Mouse (Mus musculus) layer of hippocampus, adult 2 months (tissue): ENCODE results near the gene Map4k3. TPM values are rescaled to one million over a fixed set of nuclear protein-coding genes. Genes with fewer than 3 reads are reported as not detected.
"Not testable (repeated sequence)": the region's sequence is repeated elsewhere in the genome, so short reads cannot be mapped to it uniquely, and the experiment has no call there.

Experiments
- DNase-seq, 2 experiments: peaks; one replicate each; pipeline ENCODE4 v3.0.0; 2022; ENCODE audit warnings: low spot score in 2 of 2
- H3K27ac ChIP-seq: fragments of 200-600 bp; 2 replicates; pipeline ENCODE4 v1.8.1; 2022
- H3K4me3 ChIP-seq: fragments of 200-600 bp; 2 replicates; pipeline ENCODE4 v1.8.1; 2022; ENCODE audit warnings: mild to moderate bottlenecking
- CTCF ChIP-seq: fragments of 200-600 bp; conservative IDR thresholded peaks from 2 replicates; pipeline ENCODE4 v1.8.1; 2022; ENCODE audit warnings: antibody characterized with exemption, mild to moderate bottlenecking, moderate library complexity
- total RNA-seq, 2 experiments: library from RNA; stranded (reverse); gene quantifications; 2 replicates each; pipeline ENCODE4 v1.2.3; 2021

The Map4k3 gene
- total RNA-seq, 2 experiments from 2014 or later: 92.9 to 94.1 TPM

DNA sequence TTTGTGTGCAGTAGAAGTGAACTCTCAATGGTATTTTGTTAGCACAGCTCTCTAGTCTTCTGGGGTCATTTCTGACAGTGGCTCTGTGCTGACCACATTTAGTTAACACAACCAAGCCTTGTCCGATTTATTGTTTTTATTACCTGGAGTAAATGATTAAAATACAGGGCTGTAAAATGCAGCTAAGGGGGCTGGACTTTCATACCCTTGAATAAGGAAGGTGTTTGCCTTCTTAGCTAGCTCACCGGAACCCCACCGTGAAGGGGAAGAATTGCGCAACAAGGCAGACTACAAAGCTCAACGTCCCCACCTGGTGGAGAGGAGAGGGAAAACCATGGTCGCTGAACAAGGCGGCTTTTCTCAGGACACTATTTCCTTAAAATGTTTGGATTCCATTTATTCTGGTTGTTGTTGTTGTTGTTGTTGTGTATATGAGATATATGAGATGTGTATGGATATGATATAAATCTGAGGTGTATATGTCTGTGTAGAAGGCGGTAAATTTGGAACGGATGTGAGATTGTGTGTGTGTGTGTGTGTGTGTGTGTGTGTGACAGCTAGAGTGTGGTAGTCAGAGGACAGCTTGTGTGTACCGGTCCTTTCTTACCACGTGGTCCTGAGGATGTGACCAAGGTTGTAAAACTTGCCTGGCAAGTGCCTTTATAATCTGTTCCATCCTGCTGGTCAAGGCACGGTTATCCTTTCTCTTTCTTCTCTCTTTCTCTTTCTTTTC, 167.4 kb downstream of the Map4k3 start:
- Histone ChIP-seq H3K27ac (peak overlapping the region; percentile 21; the same call in 1 of the 2 replicates), H3K4me3 (peak overlapping the region; percentile 37)
- peak; percentile 74 to 77 for DNase-seq
- peak; percentile 92 for TF ChIP-seq CTCF

DNA sequence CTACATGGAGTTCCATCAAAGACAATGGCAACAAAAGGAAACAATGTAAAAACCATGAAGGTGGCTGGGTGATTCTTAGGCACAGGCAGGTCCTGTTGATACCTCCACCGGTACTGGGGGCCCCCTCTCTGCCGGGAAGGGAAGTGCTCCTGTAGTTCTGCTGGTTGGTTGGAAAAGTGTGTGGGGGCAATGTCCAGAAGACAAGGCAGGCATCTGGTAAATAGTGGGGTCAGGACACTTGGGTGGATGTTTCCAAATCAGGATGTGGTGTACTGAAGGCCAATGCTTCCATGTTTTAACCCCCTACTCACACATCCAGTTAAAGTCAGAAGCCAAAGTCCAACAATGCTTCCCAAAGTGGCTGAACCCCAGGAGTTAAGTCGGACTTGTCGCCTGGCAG, 168.5 kb downstream of the Map4k3 start:
- TF ChIP-seq CTCF: no peak
- no peak overlapping the region for H3K27ac ChIP-seq
- no peak overlapping the region for H3K4me3 ChIP-seq
- no peak for DNase-seq

DNA sequence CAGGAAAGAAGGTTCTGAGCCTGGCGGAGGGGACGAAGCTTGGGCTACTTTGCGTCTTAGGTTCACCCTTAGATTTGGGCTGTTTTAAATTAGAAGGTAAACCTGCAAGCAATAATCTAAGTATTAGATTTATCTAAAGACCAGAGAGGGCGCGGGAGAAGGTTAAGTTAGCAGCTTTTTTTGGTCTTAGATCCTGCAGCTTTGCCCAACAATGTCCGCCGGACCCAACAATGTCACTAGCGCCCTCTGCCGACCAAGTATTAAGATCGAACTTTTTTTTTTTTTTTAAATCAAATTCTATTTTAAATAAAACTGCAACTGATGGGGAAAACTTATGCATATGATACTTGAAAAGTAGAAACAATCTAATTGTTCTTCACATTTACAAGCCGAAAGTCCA, 169.2 kb downstream of the Map4k3 start:
- peak; percentile 79 for TF ChIP-seq CTCF
- DNase-seq: peak in 1 of 2 experiments; percentile 40
- H3K27ac ChIP-seq: no peak overlapping the region
- H3K4me3 ChIP-seq: no peak overlapping the region

DNA sequence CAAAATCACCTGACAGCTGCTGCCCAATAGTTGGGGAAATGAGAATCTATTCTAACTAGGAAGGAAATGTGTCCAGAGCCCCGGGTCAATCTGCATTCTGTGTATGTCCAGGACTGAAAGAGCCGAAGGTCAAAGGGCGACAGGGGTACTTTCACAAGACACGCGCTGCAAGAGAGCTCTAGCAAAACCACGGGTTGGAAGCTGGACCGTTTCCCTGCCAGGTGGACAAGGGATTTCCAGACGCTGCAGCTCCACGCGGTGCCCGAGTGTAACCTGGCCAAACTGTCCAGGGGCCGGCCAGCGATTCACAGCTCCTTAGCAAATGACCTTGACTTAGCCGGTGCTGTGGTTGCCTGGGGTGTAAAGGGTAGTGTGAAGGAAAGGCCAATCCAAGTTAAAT, 169.7 kb downstream of the Map4k3 start:
- H3K4me3 ChIP-seq: no peak overlapping the region
- DNase-seq: no peak
- TF ChIP-seq CTCF: no peak
- H3K27ac ChIP-seq: no peak overlapping the region

DNA sequence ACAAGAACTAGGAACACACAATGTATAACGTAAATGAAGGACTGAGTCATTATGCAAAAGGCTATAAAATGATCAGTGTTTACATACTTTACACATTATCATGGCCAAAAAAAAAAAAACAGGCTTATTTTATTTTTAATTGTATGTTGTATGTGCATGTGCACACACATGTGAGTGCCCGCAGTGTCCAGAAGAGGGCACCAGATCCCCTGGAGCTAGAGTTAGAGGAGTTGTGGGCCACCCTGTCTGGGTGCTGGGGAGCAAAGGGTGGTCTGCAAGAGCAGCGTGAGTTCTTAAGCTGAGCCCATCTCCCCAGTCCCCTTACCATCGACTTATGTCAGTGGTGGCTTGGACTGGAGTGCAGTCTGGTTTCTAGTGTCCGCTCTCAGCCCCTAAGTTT, 170.8 kb downstream of the Map4k3 start:
- no peak overlapping the region for H3K4me3 ChIP-seq
- TF ChIP-seq CTCF: peak; percentile 46
- no peak for DNase-seq
- H3K27ac ChIP-seq: no peak overlapping the region

DNA sequence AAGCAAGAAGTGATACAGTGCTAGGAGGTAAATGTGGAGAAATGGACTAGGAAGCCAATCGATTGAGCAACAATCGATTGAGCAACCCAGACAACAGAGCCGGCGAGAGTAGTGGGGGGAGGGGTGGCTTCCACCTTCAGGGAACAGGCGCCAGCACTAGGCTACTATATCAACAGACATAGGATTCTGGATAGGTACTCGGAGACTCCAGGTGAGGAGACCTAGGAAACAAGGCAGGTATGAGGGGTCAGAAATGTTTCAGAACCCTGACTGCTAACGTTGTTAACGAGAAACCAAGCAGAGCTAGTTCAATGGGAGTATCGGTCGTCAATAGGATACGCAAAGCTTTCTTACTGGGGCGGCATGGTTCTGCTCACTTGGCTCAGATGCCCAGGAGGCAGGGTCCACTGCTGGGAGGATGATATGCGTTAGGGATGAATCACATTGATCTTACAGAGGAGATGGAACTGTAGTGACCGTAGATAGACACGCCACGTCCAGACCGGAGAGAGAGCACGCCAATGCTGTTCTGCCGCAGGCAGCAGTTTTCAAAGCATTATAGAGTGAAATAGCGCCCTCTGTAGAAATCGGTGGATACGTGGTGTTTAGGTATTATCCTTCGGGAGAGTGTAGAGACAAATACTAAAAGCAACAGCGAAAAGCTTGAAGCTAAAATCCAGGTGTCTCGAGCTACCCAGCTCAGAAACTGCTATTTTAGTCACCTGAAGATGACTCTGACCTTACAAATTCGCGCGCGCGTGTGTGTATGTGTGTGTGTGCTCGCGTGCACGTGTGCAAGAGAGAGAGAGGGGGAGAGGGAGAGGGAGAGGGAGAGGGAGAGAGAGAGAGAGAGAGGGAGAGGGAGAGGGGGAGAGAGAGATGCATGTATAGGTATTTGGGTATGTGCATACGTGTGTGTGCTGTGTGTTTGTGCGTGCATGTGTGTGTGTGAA, 174.7 kb downstream of the Map4k3 start:
- TF ChIP-seq CTCF: peak; percentile 87
- peak overlapping the region; percentile 91 for H3K27ac ChIP-seq
- peak overlapping the region; percentile 78 for H3K4me3 ChIP-seq
- peak; percentile 84 to 87 for DNase-seq

DNA sequence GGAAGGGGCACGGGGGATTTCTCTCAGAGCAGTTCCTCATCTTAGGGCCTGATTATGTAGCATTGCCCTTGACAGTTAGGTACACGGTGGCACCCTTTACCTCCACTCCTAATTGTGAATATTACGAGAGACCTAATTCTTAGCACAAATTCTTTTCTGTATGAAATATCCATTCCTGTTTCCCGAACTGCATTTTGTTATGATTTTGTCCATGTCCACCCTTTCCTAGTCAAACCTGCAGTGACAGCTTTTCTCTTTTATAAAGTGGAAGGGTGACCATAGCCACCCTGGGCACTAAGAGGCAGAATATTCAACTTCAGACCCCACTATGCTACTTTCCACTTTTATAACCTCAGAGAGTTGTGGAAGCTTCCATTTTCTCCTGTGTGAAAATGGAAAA, 175.6 kb downstream of the Map4k3 start:
- Histone ChIP-seq H3K4me3 (no peak overlapping the region), H3K27ac (no peak overlapping the region)
- TF ChIP-seq CTCF: no peak
- DNase-seq: no peak

DNA sequence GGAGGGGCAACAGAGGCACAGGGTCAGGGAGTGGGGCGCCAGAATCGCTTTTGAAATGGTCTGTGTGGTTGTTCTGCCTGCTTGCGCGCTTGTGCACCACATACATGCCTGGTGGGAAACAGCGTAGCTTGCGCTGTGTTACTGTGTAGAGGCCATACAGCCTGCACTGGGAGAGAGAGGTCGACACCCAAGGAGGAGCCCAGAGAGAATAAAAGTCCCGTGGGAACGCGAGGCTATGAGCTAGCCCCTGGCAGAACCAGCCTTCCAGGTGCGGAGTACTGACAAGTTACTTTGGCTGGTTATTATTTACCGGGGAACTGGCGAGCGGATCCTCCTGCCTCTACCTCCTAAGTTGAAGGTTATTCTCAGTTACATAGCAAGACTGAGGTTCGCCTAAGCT, 177.3 kb downstream of the Map4k3 start:
- Histone ChIP-seq H3K27ac (no peak overlapping the region), H3K4me3 (no peak overlapping the region)
- no peak for TF ChIP-seq CTCF
- no peak for DNase-seq

DNA sequence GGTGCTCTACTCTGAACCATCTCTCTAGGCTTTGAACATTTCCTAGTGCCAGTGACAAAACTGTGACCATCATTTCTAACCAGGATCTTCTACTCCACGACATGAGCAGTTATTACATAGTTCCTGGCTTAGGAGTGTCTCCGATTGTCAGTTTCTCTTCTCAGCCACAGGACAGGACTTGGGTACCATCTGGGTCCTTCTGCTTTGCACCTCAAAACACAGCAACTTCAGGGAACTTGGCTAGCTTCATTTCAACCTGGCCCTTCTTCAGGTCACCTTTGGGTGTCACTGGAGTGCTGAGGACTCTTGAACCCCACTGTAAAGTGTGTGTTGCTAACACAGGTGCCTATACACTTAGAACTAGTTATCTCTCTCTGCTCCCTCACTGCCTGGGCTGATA, 181.4 kb downstream of the Map4k3 start:
- no peak for DNase-seq
- H3K27ac ChIP-seq: no peak overlapping the region
- no peak for TF ChIP-seq CTCF

DNA sequence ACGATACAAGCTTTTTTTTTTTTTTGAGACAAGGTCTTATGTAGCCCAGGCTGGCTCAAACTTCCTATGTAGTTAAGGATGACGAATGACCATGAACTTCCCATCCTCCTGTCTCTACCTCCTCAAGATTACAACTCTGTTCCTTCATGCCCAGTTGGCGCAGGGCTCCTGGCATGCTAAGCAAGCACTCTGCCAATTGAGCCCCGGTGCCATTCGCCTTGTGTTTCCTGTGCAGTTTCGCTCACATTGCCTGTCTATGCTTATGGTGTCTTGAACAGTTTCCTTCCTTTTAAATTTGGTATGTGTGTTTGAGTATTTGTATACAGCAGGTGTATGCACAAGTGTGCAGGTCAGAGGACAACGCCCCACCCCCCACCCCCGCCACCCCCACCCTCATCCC, 182.1 kb downstream of the Map4k3 start:
- DNase-seq: no peak
- Histone ChIP-seq H3K27ac (no peak overlapping the region), H3K4me3 (no peak overlapping the region)
- TF ChIP-seq CTCF: no peak

More for the DNA sequence above, 181.4 kb downstream of the Map4k3 start:
- no peak overlapping the region for H3K4me3 ChIP-seq

DNA sequence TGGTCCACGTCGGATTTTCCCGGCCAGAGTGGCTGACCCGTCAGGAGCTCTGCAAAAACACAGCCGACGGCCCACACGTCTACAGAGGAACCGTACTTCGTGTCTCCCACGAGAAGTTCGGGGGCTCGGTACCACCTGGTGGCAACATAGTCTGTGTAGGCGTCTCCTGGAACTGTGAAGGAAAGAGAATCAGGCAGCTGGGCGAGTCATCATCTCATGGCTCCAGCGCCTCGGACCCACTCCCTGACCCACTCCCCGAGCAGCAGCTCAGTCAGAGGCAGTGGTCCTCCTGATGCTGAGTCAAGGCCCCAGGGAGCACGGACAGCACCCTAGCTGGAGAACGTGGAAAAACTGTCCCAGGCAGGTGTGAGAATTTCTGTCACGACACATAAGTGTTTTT, 184.6 kb downstream of the Map4k3 start:
- DNase-seq: no peak
- Histone ChIP-seq H3K27ac (no peak overlapping the region), H3K4me3 (no peak overlapping the region)
- TF ChIP-seq CTCF: no peak

DNA sequence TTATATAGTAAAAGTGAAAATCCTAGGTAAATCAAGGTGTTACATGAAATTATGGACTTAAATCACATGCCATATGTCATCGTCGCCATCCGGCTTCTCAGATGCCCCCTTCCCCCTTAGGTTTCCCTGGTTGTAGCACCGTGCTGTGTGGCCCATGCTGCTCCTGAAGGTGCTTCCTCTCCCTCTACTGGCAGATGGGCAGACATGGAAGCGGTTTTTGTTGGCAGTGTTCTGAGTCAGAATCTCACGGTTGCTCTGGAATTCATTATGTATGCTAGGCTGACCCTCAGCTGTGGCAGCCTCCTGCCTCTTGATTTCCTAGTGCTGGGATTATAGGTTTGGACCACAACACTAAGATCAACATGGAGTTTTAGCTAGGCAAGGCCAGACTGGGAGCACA, 191.1 kb downstream of the Map4k3 start:
- no peak for DNase-seq
- peak; percentile 19 for TF ChIP-seq CTCF
- no peak overlapping the region for H3K27ac ChIP-seq
- H3K4me3 ChIP-seq: no peak overlapping the region

DNA sequence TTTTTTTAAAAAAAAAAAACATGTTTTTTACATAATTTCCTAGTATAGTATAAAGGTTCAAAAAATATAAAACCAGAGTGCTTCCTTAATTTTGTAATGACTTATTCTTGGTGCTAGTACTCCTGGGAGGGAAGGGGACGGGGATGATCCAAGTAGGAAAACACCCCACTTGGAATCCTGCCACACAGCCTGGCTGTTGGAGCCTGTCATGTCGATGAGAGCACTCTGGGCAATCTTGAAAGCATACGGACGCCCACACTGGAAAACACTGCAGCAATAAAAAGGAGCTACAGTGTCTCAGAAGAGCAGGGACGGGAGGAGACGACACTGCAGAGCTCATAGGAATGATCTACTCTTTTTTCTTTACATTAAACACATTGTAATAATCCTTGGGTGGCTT, 192.7 kb downstream of the Map4k3 start:
- DNase-seq: no peak
- Histone ChIP-seq H3K27ac (no peak overlapping the region), H3K4me3 (no peak overlapping the region)
- TF ChIP-seq CTCF: no peak

DNA sequence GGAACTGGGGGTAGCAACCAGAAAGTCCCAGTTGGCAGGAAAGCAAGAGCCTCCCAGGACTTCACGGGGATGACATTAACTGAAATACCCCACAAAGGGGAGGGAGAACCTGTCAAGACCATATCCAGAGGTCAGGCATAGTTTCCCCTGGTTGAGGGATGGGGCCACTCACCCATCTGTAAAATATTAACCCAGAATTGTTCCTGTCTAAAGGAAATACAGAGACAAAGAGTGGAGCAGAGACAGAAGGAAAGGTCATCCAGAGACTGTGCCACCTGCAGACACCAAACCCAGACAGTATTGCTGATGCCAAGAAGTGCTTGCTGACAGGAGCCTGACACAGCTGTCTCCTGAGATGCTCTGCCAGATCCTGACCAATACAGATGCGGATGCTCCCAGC, 196.9 kb downstream of the Map4k3 start:
- H3K27ac ChIP-seq, H3K4me3 ChIP-seq, DNase-seq: not testable (repeated sequence)

Other genes starting within 250 kb of the Map4k3 start
- gene Sos1, start 248.0 kb downstream of the Map4k3 start, total RNA-seq: 10 to 100 TPM; 35.2 to 36.8 TPM
- gene Cdkl4, start 150.7 kb downstream of the Map4k3 start, total RNA-seq: 10 to 100 TPM; 14.0 to 16.3 TPM
- gene Tmem178, start 216.1 kb upstream of the Map4k3 start, total RNA-seq: 100 to 1,000 TPM; 101 to 111 TPM